8 mouse cellular contexts compared by ENCODE assay signal in the genomic region with DNA sequence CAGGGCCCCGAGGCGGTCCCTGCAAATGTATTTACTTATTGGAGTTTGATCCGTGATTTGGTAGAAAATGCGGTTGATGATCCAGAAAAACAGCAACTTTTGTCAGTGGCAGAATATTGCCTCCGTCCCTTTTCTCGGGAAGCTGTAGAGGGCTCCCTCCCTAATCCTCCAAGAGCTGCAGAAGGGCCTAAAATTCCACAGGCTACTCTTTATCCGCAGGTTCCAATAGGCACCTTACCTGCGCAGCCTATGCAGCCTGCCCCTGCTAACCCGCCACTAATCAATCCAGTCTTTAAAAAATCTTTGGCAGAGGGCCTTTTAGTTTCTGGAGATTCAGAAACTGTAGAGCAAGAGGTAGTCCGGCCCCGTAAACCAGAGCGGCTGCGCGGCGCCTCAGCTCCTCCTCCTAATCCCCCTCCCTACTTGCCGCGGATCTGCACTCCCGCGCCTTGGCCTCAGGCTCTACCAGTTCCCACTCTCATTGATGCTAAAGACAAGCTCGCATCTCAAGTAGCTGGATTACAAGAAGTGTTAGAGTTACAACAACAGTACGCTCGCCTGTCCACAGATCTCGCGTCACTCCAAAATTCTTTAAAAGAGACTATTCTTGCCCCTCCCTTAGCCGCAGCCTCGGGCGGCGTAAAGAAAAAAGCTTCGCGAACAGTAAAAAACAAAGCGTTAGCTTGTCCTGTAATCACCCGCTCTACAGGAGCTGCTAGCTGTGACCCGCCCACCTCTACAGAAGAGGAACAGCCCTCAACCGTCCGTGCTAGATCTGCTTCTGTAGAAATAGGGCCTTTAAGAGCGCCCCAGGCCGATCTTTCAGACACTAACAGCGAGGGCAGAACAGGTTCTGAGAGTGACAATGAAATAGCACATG. TPM values are rescaled to one million over a fixed set of nuclear protein-coding genes. Genes with fewer than 3 reads are reported as not detected.
DNase-seq lines count a peak whose midpoint lies in the region; ATAC-seq and TF ChIP-seq lines count a peak whose summit lies in the region.

No protein-coding gene starts in this region.

- peak overlapping the region; percentile 59 for H3K4me3 ChIP-seq in forebrain, embryonic 10.5 days
- peak overlapping the region; percentile 58 for H3K4me3 ChIP-seq in heart, embryonic 16.5 days (ENCODE audit: low read length)
- peak overlapping the region; percentile 55 for H3K4me3 ChIP-seq in liver, postnatal 0 days (ENCODE audit: low read depth, low read length)
- H3K4me3 ChIP-seq in neural tube, embryonic 12.5 days, result peak overlapping the region; percentile 36

- peak overlapping the region; percentile 91 for H3K27ac ChIP-seq in forebrain, embryonic 10.5 days
- H3K27ac ChIP-seq in heart, embryonic 16.5 days (ENCODE audit: low read length), result peak overlapping the region; percentile 76
- peak overlapping the region; percentile 91 for H3K27ac ChIP-seq in liver, postnatal 0 days (ENCODE audit: low read depth)
- no peak overlapping the region for H3K27ac ChIP-seq in neural tube, embryonic 12.5 days

- TF ChIP-seq EP300 in liver, postnatal 0 days (IDR thresholded peaks at IDR 0.05; ENCODE audit: low read depth), result no peak

- WGBS in forebrain, embryonic 10.5 days, result under 1% methylated on average over 38 of the region's 38 CpGs
- under 1% methylated on average over 38 of the region's 38 CpGs for WGBS in heart, embryonic 16.5 days
- WGBS in liver, postnatal 0 days (ENCODE audit: insufficient replicate concordance), result under 1% methylated on average over 38 of the region's 38 CpGs
- under 1% methylated on average over 38 of the region's 38 CpGs for WGBS in neural tube, embryonic 12.5 days

- no peaks in the 10 kb centered on the region for H3K36me3 ChIP-seq in forebrain, embryonic 10.5 days (replicated peaks)
- H3K36me3 ChIP-seq in heart, embryonic 16.5 days (ENCODE audit: control insufficient read depth, insufficient read depth), result no peaks in the 10 kb centered on the region
- H3K36me3 ChIP-seq in liver, postnatal 0 days (replicated peaks; ENCODE audit: insufficient read depth, low read length), result no peaks in the 10 kb centered on the region
- no peaks in the 10 kb centered on the region for H3K36me3 ChIP-seq in neural tube, embryonic 12.5 days

- peak overlapping the region; percentile 93 for H3K4me2 ChIP-seq in heart, embryonic 16.5 days (ENCODE audit: low read depth, low read length)
- peak overlapping the region; percentile 96 for H3K4me2 ChIP-seq in liver, postnatal 0 days (ENCODE audit: low read depth, low read length)
- H3K4me2 ChIP-seq in neural tube, embryonic 12.5 days (replicated peaks), result peak overlapping the region; percentile 83

- H3K4me1 ChIP-seq in forebrain, embryonic 10.5 days, result peaks cover 21% of the 10 kb centered on the region
- 0 out of 2 replicates have a peak, but pooled peaks cover 4% of the 10 kb centered on the region for H3K4me1 ChIP-seq in heart, embryonic 16.5 days (ENCODE audit: control insufficient read depth, insufficient read depth, low read length)
- peaks cover 10% of the 10 kb centered on the region; the same call in 1 of the 2 replicates for H3K4me1 ChIP-seq in liver, postnatal 0 days (ENCODE audit: insufficient read depth)
- H3K4me1 ChIP-seq in neural tube, embryonic 12.5 days, result 0 out of 2 replicates have a peak, but pooled peaks cover 3% of the 10 kb centered on the region

- peaks cover 55% of the 10 kb centered on the region for H3K27me3 ChIP-seq in forebrain, embryonic 10.5 days (ENCODE audit: poor library complexity, severe bottlenecking)
- 0 out of 2 replicates have a peak, but pooled peaks cover 4% of the 10 kb centered on the region for H3K27me3 ChIP-seq in heart, embryonic 16.5 days (ENCODE audit: control insufficient read depth, insufficient read depth, low read length)
- no peaks in the 10 kb centered on the region for H3K27me3 ChIP-seq in liver, postnatal 0 days (ENCODE audit: insufficient read depth, low read length)
- no peaks in the 10 kb centered on the region for H3K27me3 ChIP-seq in neural tube, embryonic 12.5 days (replicated peaks)

- ATAC-seq in CD4-positive, CD25-positive, alpha-beta regulatory T cell, adult 4 months, result peak; percentile 85
- peak; percentile 87 for ATAC-seq in heart, embryonic 16.5 days (replicated peaks; ENCODE audit: extremely low read depth, insufficient read depth, low FRiP score)
- ATAC-seq in liver, postnatal 0 days, result peak; percentile 87
- peak; percentile 93 for ATAC-seq in neural tube, embryonic 12.5 days (ENCODE audit: low FRiP score, low read depth)

- peak; percentile 34 for DNase-seq in c-Kit-positive CD71-positive TER-119-negative erythroid progenitor cells, embryonic 14.5 days (ENCODE audit: low read depth)
- DNase-seq in forebrain, embryonic 10.5 days (ENCODE audit: extremely low spot score, low spot score), result peak; percentile 85
- DNase-seq in kidney, postnatal 14 days, result peak; percentile 76
- peak; percentile 66 for DNase-seq in liver, postnatal 0 days
- peak; percentile 33 for DNase-seq in telencephalon, adult 2 months (ENCODE audit: low read depth, low spot score)

- no peaks in the 10 kb centered on the region for H3K9me3 ChIP-seq in forebrain, embryonic 10.5 days
- no peaks in the 10 kb centered on the region for H3K9me3 ChIP-seq in heart, embryonic 16.5 days (replicated peaks; ENCODE audit: control insufficient read depth, low read length)
- no peaks in the 10 kb centered on the region for H3K9me3 ChIP-seq in liver, postnatal 0 days (ENCODE audit: low read length)
- H3K9me3 ChIP-seq in neural tube, embryonic 12.5 days, result no peaks in the 10 kb centered on the region

- TF ChIP-seq CTCF in liver, postnatal 0 days (IDR thresholded peaks at IDR 0.05; ENCODE audit: low read depth), result peak; percentile 5; the same call in 1 of the 2 replicates

- H3K9ac ChIP-seq in heart, embryonic 16.5 days (ENCODE audit: low read length), result peak overlapping the region; percentile 70
- H3K9ac ChIP-seq in liver, postnatal 0 days (replicated peaks), result peak overlapping the region; percentile 61
- H3K9ac ChIP-seq in neural tube, embryonic 12.5 days, result peak overlapping the region; percentile 52

RNA-seq across cellular contexts. Expression of gene Gm14226, which starts 0.9 kb away (rescaled TPM):
- not detected for polyA plus RNA-seq in CD4-positive, CD25-positive, alpha-beta regulatory T cell, adult 4 months (2017; shearing (Covaris generic))
- polyA plus RNA-seq in forebrain, embryonic 10.5 days (2016; fragmentation: Nextera tagmentation; extraction: Ambion mirVana), result 0.06 and 0.20 TPM in 2 replicates
- 0.24 and 0.36 TPM in 2 replicates for polyA plus RNA-seq in heart, embryonic 16.5 days (2015; fragmentation: Nextera tagmentation; extraction: Ambion mirVana)
- polyA plus RNA-seq in liver, postnatal 0 days (2015; fragmentation: Nextera tagmentation; extraction: Ambion mirVana), result 0.78 and 1.0 TPM in 2 replicates
- polyA plus RNA-seq in neural tube, embryonic 12.5 days (2016; fragmentation: Nextera tagmentation; extraction: Ambion mirVana), result 0.50 and 0.52 TPM in 2 replicates

RNA-seq across cellular contexts. Expression of gene Ahcy, which starts 55.3 kb away (rescaled TPM):
- 10 to 100 TPM; 23.7 to 49.5 TPM for polyA plus RNA-seq in CD4-positive, CD25-positive, alpha-beta regulatory T cell, adult 4 months (2017; shearing (Covaris generic))
- polyA plus RNA-seq in forebrain, embryonic 10.5 days (2016; fragmentation: Nextera tagmentation; extraction: Ambion mirVana), result 114 TPM in 2 replicates
- polyA plus RNA-seq in heart, embryonic 16.5 days (2015; fragmentation: Nextera tagmentation; extraction: Ambion mirVana), result 39.3 and 42.7 TPM in 2 replicates
- 224 and 247 TPM in 2 replicates for polyA plus RNA-seq in liver, postnatal 0 days (2015; fragmentation: Nextera tagmentation; extraction: Ambion mirVana)
- polyA plus RNA-seq in neural tube, embryonic 12.5 days (2016; fragmentation: Nextera tagmentation; extraction: Ambion mirVana), result 48.5 and 49.3 TPM in 2 replicates

Comparison
In these comparisons a context has a peak if more than half of its experiments do, and no peak if none do; other contexts are left out.
1. DNase-seq: peak in every context shown above with its lines; median percentile 85 in forebrain, embryonic 10.5 days; 76 in kidney, postnatal 14 days; 66 in liver, postnatal 0 days; 34 in c-Kit-positive CD71-positive TER-119-negative erythroid progenitor cells, embryonic 14.5 days; 33 in telencephalon, adult 2 months.